Mouse (Mus musculus) neutrophil, adult 65 days (primary cell): ENCODE results near the gene Nfib. TPM values are rescaled to one million over a fixed set of nuclear protein-coding genes. Genes with fewer than 3 reads are reported as not detected.

Experiments
- total RNA-seq: library from RNA; stranded (reverse); gene quantifications from 2 replicates; pipeline ENCODE4 v1.2.4, GENCODE M21; 2023

Nfib gene
- total RNA-seq = 0.09 TPM in 1 of 2 replicates, not detected in the other

DNA sequence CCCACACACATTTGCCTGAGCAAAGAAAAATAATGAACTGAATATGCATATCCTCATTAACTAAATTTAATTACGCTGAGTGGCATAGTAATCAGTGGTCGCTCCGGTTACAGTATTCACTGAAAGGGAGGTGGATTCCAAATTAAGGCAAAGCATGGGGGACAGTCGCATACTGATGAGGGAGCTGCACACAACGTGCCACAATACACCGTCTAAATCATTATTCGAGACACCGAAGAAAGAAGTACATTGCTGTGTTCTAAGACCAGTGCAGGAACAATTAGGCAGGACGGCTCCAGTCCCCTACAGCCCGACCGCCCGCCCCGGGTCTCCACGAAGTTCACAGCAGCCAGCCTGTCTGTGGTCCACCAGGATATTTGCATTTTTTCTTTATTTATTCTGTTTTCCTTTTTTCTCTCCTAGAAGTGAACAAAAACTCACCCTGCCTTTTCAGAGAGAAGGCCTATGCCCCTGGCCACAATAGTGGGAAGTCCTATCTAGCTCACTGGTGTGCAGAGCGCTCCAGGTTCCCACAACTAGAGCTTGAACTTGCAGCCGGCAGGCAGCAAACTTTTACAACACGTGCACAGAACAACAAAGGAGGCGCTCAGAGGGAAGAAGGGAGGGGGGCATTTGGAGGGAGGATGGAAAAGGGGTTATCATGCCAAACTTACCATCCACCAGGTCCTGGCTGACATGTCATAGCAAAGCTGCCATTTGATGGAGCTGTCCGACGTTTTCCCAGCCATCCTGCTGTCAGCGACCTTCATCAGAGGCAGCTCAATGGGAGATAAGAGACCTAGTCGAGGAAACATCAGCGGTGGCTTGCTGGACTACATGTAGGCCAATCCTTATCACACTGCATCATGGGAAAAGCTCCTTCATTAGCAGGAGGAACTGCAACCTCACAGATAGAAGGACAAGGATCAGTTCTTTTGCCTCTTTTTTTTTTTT, at the start of gene Nfib:
TSS of gene Nfib (minus strand) at position 910 of the 954 bp plus-strand sequence.

Other genes with a start within 250 kb of the Nfib start
- gene Zdhhc21, start 154.2 kb upstream of the Nfib start, total RNA-seq = 9.6 and 14.4 TPM in 2 replicates
- not detected in 2 replicates for gene Cer1, start 179.4 kb upstream of the Nfib start, total RNA-seq